Mouse (Mus musculus) ES-E14 (cell line): ENCODE data around the gene Clrn2. TPM values are rescaled to one million over a fixed set of nuclear protein-coding genes. Genes with fewer than 3 reads are reported as not detected.

Source experiments
- DNase-seq: peaks from one replicate; pipeline ENCODE4 v3.0.0-alpha.2; 2013; ENCODE audit warnings: low read depth, low spot score
- H3K27ac ChIP-seq: 2 replicates; pipeline ENCODE4 v1.5.1; 2012; ENCODE audit warnings: low read depth, mild to moderate bottlenecking, low read length, moderate library complexity, mixed read lengths; ENCODE audit not compliant: poor library complexity, insufficient read depth, severe bottlenecking
- H3K36me3 ChIP-seq: 2 replicates; pipeline ENCODE4 v1.6.1; 2012; ENCODE audit warnings: mild to moderate bottlenecking, low read length, moderate library complexity, mixed read lengths; ENCODE audit not compliant: control insufficient read depth, poor library complexity, insufficient read depth, severe bottlenecking
- H3K4me1 ChIP-seq, 2 experiments: fragments of 150-350 bp in 1 of 2; sonication (generic) in 1 of 2; 2 replicates each; pipeline ENCODE4 v1.6.1; 2012; ENCODE audit warnings: low read length in 2 of 2, mild to moderate bottlenecking in 1 of 2, mixed read lengths in 1 of 2; ENCODE audit not compliant: control insufficient read depth in 2 of 2, insufficient read depth in 2 of 2, poor library complexity in 1 of 2
- H3K4me3 ChIP-seq, 2 experiments: fragments of 150-350 bp in 1 of 2; sonication (generic) in 1 of 2; 2 replicates each; pipeline ENCODE4 v1.5.1; 2012; ENCODE audit warnings: low read length in 2 of 2, low read depth in 1 of 2, mild to moderate bottlenecking in 1 of 2, mixed read lengths in 1 of 2; ENCODE audit not compliant: insufficient read depth in 1 of 2, poor library complexity in 1 of 2, severe bottlenecking in 1 of 2
- H3K9ac ChIP-seq: 2 replicates; pipeline ENCODE4 v1.6.1; 2012; ENCODE audit warnings: low read depth, mild to moderate bottlenecking, low read length, mixed read lengths; ENCODE audit not compliant: poor library complexity, insufficient read depth, severe bottlenecking
- H3K9me3 ChIP-seq: fragments of 150-350 bp; sonication (generic); 2 replicates; pipeline ENCODE4 v1.6.1; 2012; ENCODE audit warnings: low read depth, mild to moderate bottlenecking, low read length; ENCODE audit not compliant: control insufficient read depth, insufficient read depth
- CHD2 ChIP-seq: IDR thresholded peaks from 2 replicates; pipeline ENCODE4 v1.6.1; 2014; ENCODE audit warnings: mild to moderate bottlenecking, low read depth, low read length, inconsistent platforms
- HCFC1 ChIP-seq: IDR thresholded peaks from 2 replicates; pipeline ENCODE4 v1.6.1; 2012; ENCODE audit warnings: low read length, inconsistent platforms, borderline replicate concordance; ENCODE audit not compliant: insufficient read depth
- MAFK ChIP-seq: IDR thresholded peaks from 2 replicates; pipeline ENCODE4 v1.6.1; 2014; ENCODE audit warnings: mild to moderate bottlenecking, low read depth, low read length, inconsistent platforms; ENCODE audit not compliant: insufficient read depth
- ZC3H11A ChIP-seq: IDR thresholded peaks from 2 replicates; pipeline ENCODE4 v1.6.1; 2012; ENCODE audit warnings: low read depth, mild to moderate bottlenecking, inconsistent platforms, low read length, borderline replicate concordance
- ZNF384 ChIP-seq: IDR thresholded peaks from 2 replicates; pipeline ENCODE4 v1.6.1; 2012; ENCODE audit warnings: low read depth, low read length, inconsistent platforms
- in situ Hi-C, 2 experiments: fragments of 600-800 bp; cut with MboI; formaldehyde crosslinking; loops; one replicate each; pipeline ENCODE4 v1.15.1; 2025; ENCODE audit warnings: low sequenced_read_pairs in 2 of 2, inconsistent platforms in 1 of 2; ENCODE audit not compliant: unreplicated experiment in 2 of 2
- total RNA-seq: library from RNA; depleted of rRNA; stranded (reverse); fragments of 300-350 nt; gene quantifications from 2 replicates; pipeline ENCODE4 v1.2.3, GENCODE M21; 2012

The Clrn2 gene
- total RNA-seq, 1 experiment = not detected

DNA sequence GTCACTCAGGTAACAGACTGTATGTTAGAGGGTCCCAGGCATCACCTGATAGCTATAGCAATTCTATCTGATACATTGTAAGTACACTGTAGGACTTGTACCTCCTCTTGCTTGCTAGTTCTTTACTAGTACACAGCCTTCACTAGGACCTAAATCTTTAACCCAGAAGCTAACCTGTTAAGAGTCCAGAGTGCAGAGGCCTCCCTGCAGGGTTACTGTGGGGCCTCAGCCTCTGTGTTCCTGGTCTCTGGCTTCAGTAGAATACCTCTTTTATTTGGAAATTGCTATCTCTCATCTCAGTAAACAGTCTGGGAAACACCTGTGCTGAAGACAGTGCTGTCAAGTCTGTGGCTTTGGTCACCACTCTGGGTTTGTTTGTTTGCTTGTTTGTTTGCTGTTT, 42.5 kb downstream of the Clrn2 start:
- in situ Hi-C loops = no loop called here
- H3K27ac ChIP-seq = no peak overlapping the region; the same call in 1 of the 2 replicates
- H3K36me3 ChIP-seq = peaks cover 36% of the 10 kb centered on the region

DNA sequence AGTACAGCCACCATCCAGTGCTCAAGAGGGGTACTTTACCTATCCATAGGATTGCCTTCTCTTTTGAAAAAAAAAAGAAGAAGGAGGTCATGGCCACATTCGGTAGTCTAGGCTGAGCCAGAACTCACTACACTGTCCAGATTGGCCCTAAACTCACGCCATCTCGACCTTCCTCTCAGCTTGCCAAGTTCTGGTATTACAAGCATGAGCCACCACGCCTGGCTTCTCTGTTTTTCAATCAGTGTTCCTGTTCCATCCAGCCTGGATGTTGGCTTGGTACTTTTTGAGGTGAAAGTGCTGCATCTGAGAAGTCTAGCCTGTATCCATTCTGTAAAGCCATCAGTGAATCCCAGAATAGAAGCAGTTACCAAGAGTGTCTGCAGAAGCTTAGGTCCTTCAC, 42.9 kb downstream of the Clrn2 start:
- DNase-seq = no peak
- peak overlapping the region in 1 of 2 experiments; percentile 9; a peak in 1 of 4 replicates for H3K4me3 ChIP-seq
- peak overlapping the region; percentile 11; the same call in 1 of the 2 replicates for H3K9ac ChIP-seq
- H3K27ac ChIP-seq = no peak overlapping the region
- H3K36me3 ChIP-seq = peaks cover 38% of the 10 kb centered on the region
- peaks cover 5 to 10% of the 10 kb centered on the region in 2 experiments for H3K4me1 ChIP-seq
- in situ Hi-C loops = no loop called here
- H3K9me3 ChIP-seq = no peaks in the 10 kb centered on the region
- TF ChIP-seq MAFK = no peak
- no peak for TF ChIP-seq ZNF384
- TF ChIP-seq HCFC1 = no peak
- TF ChIP-seq CHD2 = no peak
- TF ChIP-seq ZC3H11A = no peak

More for the DNA sequence above, 42.5 kb downstream of the Clrn2 start:
- Histone ChIP-seq H3K4me3 (peak overlapping the region in 1 of 2 experiments; percentile 3; a peak in 1 of 4 replicates), H3K9me3 (no peaks in the 10 kb centered on the region), H3K9ac (peak overlapping the region; percentile 11; the same call in 1 of the 2 replicates), H3K4me1 (peaks cover 5 to 10% of the 10 kb centered on the region in 2 experiments)
- no peak for DNase-seq
- TF ChIP-seq CHD2 (no peak), HCFC1 (no peak), ZNF384 (no peak), MAFK (no peak), ZC3H11A (no peak)

DNA sequence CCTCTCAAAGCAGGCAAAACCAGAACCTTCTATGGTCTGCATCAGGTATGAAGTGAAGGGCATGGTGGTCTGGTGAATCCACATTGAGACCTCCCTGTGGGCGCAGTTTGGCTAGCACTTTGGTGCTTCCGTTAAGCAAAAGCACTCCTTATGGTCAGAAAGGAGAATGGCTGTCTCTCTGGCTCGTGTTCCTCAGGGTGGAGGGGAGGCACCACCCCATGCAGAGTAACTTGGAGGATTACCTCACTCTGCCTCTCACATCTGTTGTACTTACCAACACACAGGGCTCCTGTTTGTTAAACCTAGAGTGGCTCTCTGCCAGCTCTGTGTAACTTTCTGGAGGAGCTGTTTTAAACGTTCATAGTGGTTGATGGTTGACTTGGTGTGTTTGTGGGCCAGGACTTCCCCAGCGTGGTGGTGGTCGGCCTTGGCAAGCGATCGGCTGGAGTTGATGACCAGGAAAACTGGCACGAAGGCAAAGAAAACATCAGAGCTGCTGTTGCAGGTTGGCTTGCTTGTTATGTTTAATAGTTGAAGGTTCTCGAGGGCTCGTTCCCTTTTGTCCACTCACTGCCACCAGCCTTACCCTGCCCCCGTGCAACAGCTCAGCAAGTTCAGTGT, 43.5 kb downstream of the Clrn2 start:
- Histone ChIP-seq H3K9me3 (no peaks in the 10 kb centered on the region), H3K4me1 (peaks cover 5 to 10% of the 10 kb centered on the region in 2 experiments), H3K27ac (no peak overlapping the region), H3K4me3 (no peak overlapping the region), H3K9ac (no peak overlapping the region), H3K36me3 (peaks cover 42% of the 10 kb centered on the region)
- in situ Hi-C loops = no loop called here
- TF ChIP-seq ZC3H11A = no peak
- TF ChIP-seq CHD2 = no peak
- no peak for TF ChIP-seq HCFC1
- TF ChIP-seq ZNF384 = no peak
- TF ChIP-seq MAFK = no peak
- no peak for DNase-seq

DNA sequence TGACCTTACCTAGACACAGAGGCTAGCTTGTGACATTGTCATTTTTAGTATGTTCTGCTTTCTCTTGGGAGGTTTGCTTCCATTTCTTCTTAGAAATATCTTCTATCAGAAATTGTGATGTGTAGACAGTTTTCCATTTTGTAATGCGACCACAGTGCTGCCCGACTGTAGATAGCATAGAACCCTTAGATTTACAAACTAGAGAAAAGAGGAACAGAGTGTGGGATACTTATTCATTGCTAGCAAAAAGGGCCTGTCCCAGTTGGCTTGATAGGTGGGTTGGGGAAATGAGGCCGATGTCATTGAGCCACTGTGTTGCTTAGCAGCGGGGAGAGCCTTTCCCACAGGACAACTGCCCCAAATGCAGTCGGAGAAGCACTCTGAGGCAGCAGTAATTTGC, 44.0 kb downstream of the Clrn2 start:
- H3K9ac ChIP-seq = no peak overlapping the region
- H3K4me1 ChIP-seq = peaks cover 5 to 9% of the 10 kb centered on the region in 2 experiments
- no peaks in the 10 kb centered on the region for H3K9me3 ChIP-seq
- no peak overlapping the region for H3K27ac ChIP-seq
- no peak for DNase-seq
- no peak overlapping the region for H3K4me3 ChIP-seq
- in situ Hi-C loops = no loop called here
- peaks cover 44% of the 10 kb centered on the region for H3K36me3 ChIP-seq
- no peak for TF ChIP-seq HCFC1
- no peak for TF ChIP-seq ZC3H11A
- no peak for TF ChIP-seq CHD2
- TF ChIP-seq MAFK = no peak
- TF ChIP-seq ZNF384 = no peak

DNA sequence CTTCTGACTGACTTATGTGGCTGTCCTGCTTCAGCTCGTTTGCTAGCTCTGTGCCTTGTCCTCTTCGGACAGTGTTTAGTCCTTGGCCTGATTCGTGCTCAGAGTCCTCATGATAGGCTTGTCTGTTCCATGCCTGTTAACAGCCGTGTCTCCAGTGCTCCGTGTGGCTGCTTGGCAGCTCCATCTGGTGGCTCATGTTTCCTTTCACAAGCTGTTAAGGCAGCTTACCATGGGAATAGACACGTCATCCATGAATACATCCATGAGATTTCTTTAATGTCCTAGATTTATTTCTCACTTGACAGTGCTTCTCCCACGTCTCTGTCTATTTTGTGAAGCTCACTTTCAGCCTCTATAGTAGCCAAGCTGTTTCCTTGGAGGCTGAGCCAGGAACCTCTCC, 56.5 kb downstream of the Clrn2 start:
- Histone ChIP-seq H3K27ac (no peak overlapping the region), H3K9me3 (no peaks in the 10 kb centered on the region), H3K9ac (no peak overlapping the region), H3K4me3 (no peak overlapping the region), H3K4me1 (no peaks in the 10 kb centered on the region), H3K36me3 (peaks cover 53% of the 10 kb centered on the region)
- no peak for TF ChIP-seq MAFK
- TF ChIP-seq ZC3H11A = no peak
- TF ChIP-seq HCFC1 = no peak
- no peak for TF ChIP-seq CHD2
- TF ChIP-seq ZNF384 = no peak
- DNase-seq = no peak
- in situ Hi-C loops = no loop called here
